Mouse (Mus musculus) cerebral cortex, adult 2 months (tissue): ENCODE results near the gene Noc2l.

Experiments used
- WGBS: fragments of 180-500 bp; shearing (Covaris S2); methylation state at CpG from one replicate; pipeline ENCODE4 v1.1.7; 2018; 5-methylcytosine and 5-hydroxymethylcytosine counted together

Noc2l gene

DNA sequence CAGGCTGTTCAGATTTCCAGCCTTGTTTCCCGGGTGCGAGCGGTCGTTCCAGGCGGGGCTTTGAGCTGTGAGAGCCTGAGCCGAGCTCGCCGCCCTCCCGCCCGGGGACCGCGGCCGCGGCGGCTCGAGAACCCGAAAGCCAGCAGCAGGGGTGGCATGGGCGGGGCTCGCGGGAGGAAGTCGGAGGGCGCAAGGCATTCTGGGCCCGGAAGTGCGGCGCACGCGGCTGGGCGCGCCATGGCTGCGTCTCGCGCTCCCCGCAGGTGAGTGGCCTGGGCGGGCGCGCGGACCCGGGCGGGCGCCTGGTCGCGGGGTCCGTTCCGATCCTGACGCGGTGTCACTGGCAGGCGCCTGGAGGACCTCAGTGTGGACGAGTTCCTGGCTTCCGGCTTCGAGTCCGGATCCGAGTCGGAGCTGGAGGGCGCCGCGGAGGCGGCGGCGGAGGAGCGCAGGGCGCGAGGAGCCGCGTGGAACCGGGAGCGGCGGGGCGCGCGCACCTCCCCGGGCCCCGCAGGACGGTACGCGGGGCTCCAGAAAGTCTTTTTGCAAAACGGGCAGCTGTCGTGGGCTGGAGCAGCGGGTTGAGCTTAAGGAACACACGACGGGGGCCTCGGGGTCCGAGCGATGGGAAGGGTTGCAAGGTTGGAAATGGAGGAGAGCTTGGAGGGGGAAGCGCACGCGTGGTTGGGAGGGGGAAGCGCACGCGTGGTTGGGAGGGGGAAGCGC is at the start of gene Noc2l:
Gene Noc2l (plus strand): TSS at position 203 of the 726 bp plus-strand sequence.
- WGBS, result under 1% methylated on average over 90 of the region's 90 CpGs

DNA sequence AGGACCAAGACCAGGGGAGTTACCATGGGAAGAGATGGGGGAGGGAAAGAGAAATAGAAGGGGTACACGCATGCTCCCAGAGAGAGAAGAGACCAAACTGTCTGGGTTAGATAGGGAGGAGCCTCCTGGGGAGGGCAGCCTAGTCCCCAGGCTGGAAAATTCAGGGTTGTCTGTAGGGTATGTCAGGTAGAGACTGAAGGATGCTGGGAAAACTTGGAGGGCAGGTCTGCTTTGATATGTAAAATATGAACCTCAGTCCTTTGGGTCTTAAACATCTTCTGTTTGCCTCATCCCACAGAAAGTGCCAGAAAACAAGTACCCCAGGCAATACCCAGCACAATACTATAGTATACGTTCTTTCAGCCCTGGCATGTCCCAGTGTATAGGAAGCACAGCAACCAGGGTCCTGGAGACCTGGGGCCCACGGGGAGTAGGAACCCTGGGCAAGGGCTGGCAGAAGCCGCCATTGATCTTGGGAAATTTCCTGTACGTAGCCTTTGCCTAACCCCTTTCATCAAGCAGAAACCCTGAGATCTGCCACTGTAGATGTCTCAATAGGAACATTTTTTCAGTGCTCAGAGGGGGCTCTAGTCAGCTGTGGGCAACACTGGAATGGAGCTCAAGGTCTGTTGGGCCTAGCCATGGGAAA is 47.5 kb upstream of the Noc2l start:
- WGBS, result 70% methylated on average over 5 of the region's 5 CpGs

DNA sequence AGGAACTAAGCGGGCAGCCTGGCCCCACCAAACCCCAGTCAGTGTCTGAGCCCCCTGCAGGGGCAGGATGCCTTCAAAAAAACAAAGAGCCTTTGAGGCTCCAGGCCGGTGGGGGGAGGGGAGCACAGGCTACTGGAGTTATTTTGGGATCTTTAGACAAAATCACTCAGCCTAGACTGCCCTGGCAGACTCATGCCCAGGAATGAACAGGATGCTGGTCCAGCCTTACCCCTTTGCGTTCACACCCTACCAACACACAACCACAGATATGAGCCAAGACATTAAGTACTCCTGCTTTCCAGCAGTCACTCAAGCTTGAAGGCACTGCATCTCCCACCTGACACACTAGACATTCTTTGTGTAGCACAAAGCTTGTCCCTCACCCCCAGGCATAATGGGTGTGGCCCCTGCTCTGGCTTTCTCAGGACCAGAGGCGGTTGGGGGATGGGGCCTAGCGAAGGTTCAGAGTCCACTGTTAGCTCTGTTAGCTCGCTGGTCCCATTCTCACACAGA is 46.9 kb upstream of the Noc2l start:
- 41% methylated on average over 6 of the region's 6 CpGs for WGBS

GRCm38 (mm10) chr4:156192421-156193199 is 43.2 kb upstream of the Noc2l start:
- 55% methylated on average over 8 of the region's 8 CpGs for WGBS

GRCm38 (mm10) chr4:156193200-156193590 is 42.6 kb upstream of the Noc2l start:
- 53% methylated on average over 2 of the region's 2 CpGs for WGBS

DNA sequence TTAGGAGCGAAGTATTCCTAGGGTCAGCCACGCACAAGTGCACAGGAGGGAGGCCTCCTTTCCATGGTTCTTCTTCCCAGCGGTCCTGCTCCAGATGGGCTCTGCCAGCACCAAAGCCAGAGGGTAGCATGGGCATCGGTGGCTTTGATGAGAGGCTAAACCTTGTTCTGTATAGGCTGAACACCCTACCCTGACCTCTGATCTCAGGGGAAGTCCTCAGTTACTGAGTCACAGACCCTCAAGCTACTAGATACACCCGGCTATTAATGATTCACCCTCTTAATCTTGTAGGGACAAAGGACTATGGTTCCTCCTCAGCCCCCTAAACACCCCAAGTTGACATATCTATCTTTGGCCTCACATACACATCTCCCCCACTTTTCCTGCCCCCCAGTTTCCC is 41.9 kb upstream of the Noc2l start:
- WGBS, result 83% methylated on average over 5 of the region's 5 CpGs

- 77% methylated on average over 6 of the region's 6 CpGs for WGBS
These were observed 41.5 kb upstream of the Noc2l start for GRCm38 (mm10) chr4:156194346-156194745.

DNA sequence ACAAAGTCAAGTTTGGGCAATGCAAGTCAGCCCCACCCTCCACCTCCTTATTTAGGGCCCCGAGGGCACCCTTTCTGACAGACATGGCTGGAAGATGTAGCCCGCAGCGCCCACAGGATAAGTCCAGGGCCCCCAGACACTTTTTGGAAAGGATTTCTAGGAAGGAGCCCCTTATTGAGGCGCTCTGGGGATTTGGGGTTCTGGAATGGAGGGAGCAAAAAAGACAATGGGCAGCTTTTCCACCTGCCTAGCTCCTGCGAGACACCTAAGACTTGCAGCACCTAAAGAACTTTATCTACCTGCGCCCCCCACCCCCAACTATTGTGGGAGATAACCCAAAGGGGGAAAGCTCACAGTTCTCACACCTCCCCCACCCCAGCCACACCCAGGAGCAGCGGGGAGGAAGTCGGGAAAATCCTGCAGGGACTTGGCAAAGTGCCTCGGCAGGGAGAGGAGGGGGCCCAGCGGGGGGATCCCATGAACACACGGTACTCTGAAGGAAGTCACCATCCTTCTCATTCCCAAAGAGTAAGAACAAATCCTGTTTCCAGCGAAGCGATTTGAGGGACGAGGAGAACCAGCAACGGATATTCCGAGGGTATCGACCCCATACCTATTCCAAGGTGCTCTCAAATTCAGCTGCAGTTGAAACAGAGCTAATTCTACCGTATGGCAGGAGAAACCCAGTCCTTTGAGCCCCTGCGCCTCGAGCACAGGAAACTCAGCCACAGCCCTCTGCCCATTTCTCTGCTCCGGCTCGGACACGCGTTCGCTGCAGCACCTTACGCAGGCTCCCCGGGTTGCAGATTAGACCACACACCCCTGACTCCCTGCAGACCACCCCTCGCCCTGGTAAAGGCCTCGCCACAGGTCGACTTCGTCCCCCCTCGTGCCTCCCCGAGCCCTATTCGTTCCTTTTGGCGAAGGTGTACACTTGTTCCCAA is 39.6 kb upstream of the Noc2l start:
- WGBS, result 10% methylated on average over 35 of the region's 35 CpGs

- 1% methylated on average over 65 of the region's 88 CpGs for WGBS
These were observed 38.5 kb upstream of the Noc2l start, which contains the start of gene Agrn for GRCm38 (mm10) chr4:156197131-156197828. Agrn (minus strand) TSS chr4:156197488.

DNA sequence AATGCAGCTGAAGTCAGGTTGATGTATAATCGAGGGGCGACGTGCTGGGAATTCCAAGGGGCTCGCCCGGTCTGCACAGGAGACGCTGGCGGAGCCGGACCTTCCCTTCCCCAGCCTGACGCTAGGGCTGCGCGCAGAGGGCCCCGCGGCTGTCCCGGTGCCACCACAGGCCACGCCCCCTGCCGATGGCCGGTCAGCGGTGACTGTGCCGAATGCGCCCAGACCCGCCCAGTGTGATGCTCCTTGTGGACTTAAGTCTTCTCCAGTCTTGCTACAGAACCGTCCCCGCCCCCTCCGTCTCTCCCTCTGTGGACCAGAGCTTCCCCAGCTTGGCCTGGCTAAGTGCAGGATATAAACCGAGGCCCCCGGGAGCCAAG is 38.0 kb upstream of the Noc2l start:
- under 1% methylated on average over 26 of the region's 26 CpGs for WGBS

DNA sequence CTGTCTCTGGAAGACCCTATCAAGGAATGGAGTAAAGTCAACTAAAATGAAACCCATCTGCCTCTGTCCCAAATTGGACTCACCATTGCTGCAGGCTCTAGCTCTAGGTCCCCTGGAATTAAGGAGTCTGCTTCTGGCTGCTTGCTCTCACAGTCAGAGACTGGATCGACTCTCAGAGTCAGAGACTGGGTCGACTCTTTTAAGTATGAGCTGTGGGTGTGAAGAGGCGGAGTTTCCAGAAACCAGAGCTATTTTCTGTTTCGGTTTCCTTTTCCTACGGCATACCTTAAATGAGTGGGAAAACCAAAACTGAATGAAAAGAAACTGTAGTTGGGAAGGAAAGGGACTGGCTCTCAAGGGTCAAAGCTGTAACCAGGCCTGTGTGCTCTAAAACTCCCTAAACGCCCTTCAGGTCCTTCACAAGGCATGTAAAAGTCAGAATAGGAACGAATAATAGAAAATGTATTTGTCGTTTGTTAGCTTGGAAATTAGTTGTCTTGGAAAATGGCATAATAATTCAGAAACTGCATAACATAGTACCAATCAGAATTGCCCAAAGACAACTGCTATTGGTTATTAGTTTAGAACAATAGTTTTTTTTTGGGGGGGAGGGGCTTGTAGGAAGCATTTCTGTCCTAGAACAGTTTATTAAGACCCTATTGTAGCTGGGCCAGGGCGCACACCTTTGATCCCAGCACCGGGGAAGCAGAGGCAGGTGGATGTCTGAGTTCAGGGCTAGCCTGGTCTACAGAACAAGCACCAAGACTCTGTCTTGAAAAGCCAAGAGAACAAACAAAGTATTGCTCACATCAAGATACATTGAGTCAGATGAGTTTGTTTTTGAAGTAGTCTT is 35.0 kb upstream of the Noc2l start, which contains the start of gene Isg15:
Gene Isg15 (minus strand): TSS at position 196 of the 853 bp plus-strand sequence.
- WGBS, result 51% methylated on average over 10 of the region's 10 CpGs

DNA sequence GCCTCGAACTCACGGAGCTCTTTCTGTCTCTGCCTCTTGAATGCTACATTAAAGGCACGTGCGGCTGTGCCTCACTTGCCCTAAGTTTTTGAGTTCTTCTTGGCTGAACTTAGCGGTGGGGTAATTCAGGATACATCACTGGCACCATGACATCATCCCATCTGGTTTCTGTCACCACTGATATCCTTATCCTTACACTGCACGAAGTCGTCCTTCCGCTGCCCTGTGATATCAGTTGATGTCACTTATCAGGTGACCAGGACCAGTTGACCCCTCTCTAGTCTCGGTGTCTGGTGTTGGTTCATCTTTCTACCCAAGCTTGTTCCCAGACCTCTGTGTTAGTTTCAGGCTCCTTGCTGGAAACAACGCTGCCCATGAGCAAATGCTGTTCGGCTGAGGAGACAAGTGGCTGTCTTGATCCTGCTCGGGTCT is 33.3 kb upstream of the Noc2l start:
- WGBS, result 37% methylated on average over 12 of the region's 12 CpGs

- under 1% methylated on average over 37 of the region's 39 CpGs for WGBS
These were observed 32.8 kb upstream of the Noc2l start, which contains the start of gene AW011738 for GRCm38 (mm10) chr4:156203001-156203412. AW011738 (plus strand) TSS chr4:156203304.

DNA sequence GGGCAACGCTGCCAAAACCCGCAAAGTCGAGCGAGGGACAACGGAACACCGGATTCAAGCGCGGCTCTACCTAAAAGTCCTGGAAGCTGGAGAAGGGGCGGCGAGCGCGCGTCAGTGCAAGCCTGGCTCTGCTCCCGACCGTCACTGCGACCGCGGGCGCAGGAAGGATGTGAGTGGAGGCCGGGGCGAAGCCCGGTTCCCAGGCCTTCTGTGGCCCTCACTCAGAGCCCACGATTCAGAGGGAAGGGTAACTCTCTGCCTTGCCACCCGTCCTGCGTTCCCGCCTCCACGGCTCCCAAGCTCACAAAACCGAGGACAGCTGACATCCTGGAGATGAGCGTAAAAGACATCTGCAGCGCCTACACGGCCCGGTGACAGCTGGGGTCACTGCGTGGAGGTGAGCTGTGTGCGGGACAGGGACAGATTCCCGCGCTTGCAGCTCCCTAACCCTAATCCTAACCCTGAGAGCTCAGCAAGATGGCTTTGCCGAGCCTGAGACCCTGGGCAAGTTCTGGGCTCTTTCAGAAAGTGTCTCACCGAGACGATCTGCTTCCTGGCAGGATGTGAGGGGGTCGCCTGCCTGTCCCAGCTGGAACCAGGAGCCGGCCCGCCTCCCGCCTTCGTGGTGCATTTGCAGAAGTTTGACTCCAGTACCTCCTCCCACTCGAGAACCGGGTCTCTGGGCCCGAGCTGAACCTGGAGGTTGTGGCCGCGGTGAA is 32.2 kb upstream of the Noc2l start:
- WGBS, result under 1% methylated on average over 49 of the region's 49 CpGs

DNA sequence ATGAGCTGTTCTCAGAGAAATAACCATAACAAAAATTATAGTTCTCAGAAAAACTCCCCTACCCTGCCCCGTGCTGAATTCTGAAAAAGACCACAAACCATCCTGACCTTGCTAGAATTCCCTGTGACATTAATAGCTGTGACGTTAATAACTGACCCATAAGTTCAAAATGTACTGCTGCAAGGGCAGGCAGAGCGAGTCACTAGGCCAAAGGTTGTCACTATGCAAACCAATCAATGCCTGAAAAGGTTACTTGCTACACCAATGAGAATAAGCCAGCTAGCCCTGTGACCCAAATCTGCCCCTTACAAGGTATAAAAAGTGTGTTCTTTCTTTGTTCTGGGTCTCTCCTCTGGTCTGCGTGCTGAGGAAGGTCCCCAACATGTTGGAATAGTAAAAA is 26.9 kb upstream of the Noc2l start:
- WGBS, result 96% methylated on average over 4 of the region's 4 CpGs

DNA sequence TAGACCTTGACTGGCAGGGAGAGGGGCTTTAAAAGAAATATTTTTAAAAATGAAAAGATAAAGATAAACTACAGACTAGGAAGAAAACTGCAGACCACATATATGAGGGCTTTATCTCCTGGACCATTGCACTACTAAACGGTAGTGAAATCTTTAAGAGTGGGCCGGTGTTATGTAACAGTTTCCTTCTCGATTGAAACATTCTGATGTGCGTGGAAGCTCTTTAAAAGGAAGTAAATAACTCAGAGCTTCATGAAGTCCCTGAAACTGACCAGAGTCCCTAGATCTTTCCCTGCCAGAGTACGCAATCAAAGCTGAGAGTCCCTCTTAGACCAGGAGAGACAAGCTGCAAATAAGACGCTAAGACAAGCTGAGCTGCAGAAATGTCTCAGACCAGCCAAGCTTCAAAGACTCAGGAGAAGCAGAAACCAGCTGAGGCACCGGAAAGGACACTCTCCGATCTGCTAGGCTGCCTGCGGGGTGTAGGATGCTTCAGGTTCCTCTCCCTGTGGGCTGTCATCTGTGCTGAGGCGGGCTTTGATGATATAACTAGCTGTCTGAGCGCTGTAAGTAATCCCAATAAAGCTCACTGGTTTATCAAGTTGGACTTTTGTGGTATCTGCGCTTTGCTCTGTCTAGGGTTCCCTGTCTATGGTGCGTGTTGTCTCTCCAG is 25.7 kb upstream of the Noc2l start:
- 72% methylated on average over 13 of the region's 13 CpGs for WGBS

DNA sequence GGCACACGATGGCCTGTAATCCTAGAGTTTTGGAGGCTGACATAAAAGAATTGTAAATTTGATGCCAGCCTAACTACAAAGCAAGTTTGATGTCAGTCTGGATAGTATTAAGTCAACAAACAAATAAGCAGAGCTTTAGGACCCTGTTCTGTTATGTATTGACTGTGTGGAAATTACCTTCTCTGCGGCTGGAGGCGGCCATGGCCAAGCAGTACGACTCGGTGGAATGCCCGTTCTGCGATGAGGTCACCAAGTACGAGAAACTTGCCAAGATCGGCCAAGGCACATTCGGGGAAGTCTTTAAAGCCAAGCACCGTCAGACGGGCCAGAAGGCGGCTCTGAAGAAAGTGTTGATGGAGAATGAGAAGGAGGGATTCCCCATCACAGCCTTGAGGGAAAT is 22.7 kb upstream of the Noc2l start:
- 92% methylated on average over 13 of the region's 13 CpGs for WGBS

DNA sequence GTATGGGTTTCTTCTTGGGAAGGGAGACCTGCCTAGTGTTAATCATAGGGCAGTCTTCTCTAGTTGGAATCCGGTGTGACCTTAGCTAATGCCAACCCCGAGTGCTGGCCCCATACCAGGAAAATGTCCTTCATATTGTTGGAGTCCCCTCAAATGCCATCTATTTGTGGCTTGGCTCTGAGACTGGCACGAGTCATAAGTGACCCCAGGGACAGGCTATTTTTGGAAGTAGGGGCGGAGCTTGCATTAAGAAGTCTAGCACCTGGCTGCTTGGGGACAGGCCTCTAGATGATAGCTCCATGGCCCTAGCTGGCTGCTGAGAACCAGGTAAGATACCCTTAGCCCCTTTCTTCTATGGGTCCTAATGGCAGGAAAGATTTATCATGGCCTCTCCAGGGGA is 20.2 kb upstream of the Noc2l start, which contains the start of gene Perm1:
Gene Perm1 (plus strand): TSS at position 220 of the 400 bp plus-strand sequence.
- WGBS, result 72% methylated on average over 4 of the region's 4 CpGs
